Mouse (Mus musculus): ENCODE data around the gene Actr5.
A peak's percentile ranks its signal among the peaks of the same experiment; 100 is the strongest.

Actr5 gene

DNA sequence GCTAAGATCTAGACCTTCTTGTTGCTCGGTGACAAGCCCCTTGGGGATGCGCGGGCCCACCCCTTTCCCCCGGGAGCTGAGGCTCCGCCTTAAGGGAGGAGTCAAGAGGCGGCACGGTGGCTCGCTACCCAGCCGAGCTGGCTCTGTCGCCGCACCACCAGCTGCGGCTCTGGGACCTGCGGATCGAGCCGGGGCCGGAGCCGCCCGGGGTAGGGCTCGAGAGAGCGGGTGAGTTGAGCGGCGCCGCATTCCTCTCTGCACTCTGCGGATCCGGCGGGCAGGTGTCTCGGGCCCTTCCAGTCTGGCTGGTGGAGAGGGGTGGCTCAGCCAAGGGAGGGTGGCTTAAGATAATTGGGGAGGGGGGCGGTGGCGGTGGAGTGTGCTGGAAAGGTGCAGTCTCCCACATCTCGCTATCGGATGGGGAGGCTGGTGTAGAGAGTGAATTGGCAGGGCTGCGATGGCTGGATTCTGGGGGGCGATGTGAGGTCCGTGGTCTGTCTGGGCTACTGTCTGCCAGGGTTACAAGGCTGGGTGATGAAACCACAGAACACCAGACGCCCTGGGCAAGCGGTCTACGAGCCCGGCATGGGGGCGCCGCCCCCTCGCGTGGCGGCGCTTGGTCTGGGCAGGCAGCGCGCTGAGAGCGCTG is 42.5 kb downstream of the Actr5 start:
- peak; percentile 81 to 84 for DNase-seq (ENCODE audit: low spot score in 2 of 2)

DNA sequence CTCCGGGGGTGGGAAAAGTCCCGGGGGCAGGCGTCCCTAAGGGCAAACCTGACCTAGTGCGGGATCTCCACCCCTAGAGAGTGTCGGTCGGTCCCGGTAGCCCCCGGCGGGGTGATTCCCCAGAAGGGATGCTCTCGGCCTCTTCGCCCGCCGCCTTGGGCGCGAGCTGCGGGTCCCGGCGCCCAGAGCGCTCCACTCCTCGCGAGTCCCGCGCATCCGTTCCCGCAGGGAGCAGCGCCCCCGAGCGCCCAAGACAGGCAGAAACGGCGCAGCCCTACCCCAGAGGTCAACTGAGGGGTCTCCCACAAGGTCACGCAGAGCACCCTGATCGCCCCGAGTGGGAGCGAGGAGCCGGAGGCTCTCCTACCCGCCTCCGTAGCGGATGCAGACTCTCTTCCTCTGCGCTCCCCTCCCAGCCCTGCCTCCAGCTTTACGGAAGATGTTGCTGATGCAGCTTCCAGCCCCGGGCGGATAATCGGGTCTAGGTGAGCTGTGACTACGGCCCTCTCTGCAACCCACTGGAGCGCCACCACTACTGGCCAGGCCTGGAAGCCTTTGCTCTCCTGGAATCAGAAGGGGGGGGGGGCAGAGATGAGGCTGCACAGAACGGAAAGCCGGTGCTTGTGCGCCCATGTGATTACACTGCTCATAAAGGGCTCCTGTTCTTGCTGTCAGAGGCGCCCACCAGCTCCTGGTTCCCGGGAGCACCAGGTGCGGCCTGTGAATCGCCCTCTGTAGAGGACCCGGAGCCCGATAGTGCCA is 43.2 kb downstream of the Actr5 start:
- peak; percentile 56 to 68 for DNase-seq (ENCODE audit: low spot score in 2 of 2)

DNA sequence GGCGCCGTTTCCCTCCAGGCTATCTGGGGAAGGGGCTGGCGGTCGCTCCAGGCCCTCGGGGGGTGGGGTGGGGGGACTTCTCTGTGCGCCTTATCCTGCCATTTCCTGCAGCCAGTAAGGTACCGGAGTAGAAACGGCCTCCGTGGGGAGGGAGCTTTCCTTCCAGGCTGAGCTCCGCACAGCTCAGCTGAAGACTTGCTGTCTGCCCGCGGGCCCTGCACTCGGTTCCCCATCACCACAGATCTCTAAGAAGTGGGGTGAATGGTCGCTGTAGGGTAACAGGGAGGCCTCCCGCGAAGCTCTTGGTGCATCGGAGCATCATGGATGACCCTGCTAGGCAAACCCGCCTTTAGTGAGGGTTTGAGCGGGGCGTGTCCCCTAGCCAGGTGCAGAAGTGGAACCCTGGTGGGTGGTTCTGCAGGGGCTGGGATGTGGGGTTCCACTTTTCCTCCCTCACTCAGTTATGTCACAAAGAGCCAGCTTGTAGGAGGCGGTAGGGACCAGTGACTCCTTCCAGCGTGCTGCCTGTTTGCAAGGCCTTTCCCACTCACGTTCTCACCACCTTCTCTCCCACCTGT is 43.8 kb downstream of the Actr5 start:
- DNase-seq (ENCODE audit: low spot score in 2 of 2) = peak in 1 of 2 experiments; percentile 48

DNA sequence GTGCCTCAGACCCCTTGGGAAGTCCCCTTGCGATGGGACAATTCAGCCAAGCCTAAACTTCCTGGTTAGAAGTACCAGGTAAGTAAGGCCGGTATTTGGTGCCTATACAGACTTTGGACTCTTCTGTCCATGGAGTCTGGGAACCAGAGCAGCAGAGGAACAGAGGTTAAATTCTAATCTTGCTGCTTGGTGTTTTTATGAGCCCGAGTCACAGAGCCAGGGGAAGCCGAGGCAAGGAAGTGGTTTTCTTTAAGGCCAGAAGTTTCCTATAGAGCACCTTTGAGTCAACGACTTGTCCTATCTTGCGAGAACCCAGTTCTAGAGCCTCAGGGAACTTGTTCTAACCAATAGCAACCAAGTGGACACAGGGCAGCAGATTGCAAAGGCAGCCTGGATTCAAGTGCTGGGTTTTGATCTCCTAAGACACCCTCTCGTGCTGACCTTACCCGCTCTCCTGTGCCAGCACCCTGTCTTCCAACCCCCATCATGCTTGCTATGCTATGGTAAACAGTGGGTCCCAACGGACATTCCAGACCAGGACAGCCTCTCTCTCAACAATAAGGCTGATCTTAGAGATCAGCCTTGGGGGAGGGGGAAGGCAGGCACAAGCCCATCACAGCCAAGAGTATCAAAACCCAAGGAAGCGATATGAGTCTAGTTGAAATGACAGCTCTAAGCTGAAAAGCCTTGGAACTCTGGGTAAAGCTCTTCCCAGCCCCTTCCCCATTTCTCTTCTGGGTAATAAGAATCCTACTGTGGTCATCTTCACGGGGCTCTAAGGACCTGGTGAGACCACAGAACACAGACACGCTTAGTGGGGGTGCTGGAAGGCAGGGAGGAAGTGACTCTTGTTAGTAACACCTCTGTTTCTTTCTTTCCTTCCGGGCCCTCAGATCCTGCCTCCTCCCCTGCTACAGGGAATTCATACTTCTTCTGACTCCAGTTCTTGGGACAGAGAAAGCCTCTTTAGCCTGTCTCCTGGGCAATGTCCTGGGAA is 44.8 kb downstream of the Actr5 start:
- no peak for DNase-seq (ENCODE audit: low spot score in 2 of 2)

DNA sequence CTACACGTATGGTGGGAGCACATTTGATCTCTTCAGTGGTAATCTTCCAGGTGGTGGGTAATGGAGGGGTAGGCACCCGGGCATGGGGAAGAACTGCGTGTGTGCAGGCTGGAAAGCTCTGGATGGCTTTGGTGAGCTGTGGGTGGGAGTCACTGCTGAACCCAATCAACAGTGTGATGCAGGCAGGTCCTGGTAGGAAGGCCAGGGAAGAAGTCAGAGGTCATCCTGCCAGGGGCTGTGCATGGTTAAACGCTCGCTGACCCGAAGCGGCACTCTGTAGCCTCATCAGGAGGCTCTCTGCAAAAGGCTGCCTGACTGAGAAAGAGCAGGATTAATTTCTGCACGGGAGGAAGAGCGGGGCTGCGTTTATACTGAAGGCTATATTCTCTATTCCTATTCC is 45.9 kb downstream of the Actr5 start:
- DNase-seq (ENCODE audit: low spot score in 2 of 2) = no peak

DNA sequence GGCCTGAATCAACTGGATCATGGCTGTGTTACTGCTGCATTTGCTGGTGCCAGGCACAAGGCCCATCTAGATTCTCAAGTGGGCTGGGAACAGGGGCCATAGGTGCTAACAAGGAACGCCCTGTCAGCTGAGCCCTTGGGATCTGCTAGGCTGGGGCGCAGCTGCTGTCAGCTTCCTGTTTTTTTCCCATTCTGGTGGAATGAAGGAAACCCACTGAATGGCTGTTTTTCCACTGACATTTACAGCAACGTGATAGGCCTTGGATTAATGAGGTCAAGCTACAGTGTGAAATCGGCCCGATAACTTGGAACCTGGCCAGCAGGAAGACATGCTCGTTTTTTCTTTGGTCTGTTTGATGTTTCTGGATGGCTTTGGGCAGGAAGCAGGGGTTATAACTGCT is 48.1 kb downstream of the Actr5 start:
- DNase-seq (ENCODE audit: low spot score in 2 of 2) = no peak

DNA sequence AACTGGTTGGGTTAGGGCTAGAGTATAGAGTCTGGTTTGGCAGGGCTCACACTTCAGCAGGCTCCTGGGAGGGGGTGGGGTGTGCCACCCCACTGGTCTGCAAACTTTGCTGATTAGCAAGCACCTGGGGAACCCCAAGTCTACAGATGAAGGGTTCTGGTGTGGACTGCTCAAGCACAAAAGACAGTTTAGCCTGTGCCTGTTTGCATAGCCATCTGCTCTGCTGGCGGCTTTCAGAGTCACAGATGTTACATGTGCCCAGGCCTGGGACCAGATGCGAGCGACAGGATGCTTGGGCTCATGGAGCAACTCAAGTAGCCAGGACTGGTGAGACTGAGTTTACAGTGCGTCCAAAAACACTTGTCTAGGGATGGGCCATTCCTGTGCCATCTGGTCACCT is 48.8 kb downstream of the Actr5 start:
- DNase-seq (ENCODE audit: low spot score in 2 of 2) = no peak

DNA sequence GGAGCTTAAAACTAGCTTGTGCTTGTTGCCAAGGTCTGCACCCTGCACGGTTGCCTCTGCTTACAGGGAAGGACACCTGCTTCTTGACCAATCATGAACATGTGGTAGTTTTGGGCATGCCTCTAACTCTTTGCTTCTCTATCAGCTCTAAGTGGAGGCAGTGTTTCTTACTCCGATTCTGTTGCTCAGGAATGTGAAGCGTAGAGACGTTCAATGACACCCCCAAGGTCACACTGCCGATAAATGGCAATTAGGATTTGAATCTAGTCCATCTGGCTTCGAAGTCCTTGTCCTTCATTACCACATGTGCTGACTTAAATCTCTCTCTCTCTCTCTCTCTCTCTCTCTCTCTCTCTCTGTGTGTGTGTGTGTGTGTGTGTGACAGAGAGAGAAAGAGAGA is 49.4 kb downstream of the Actr5 start:
- DNase-seq (ENCODE audit: low spot score in 2 of 2) = no peak

DNA sequence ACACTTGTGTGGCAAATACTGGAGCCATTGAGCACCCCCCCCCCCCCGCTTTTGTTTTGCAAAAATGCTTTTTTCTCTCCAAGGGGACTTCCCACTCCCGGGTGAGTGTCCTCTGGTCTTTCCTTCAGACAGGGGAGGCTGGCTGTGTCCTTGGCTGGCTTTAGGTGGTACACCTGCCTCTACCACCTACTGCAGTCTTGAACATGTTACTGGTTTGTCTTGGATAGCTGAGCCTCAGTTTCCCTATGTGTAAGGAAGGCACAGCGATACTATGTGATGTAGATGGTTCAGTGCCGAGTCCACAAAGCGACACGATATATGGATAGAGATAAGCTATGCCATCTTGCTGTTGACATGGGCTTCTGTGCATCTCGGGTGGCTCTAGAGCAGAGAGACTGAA is 50.1 kb downstream of the Actr5 start:
- no peak for DNase-seq (ENCODE audit: low spot score in 2 of 2)

DNA sequence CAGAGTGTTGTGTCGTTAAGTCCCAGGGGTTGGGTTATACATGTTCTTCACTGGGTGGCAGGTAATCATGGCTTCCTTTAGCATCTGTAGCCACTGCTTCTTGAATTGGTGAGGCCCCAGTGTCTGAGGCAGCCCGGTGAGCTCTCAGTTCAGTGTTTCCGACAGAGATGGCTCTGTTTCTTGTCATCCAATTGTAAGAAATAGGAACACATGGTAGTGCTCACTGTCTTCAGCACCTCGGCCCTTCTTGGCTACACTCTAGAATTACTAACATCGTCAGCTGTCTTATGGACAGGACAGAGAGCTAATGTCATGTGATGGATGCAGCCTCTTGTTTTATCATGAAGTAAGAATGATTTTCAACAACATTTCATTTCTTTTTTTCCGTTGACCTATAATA is 50.5 kb downstream of the Actr5 start:
- DNase-seq (ENCODE audit: low spot score in 2 of 2) = no peak

DNA sequence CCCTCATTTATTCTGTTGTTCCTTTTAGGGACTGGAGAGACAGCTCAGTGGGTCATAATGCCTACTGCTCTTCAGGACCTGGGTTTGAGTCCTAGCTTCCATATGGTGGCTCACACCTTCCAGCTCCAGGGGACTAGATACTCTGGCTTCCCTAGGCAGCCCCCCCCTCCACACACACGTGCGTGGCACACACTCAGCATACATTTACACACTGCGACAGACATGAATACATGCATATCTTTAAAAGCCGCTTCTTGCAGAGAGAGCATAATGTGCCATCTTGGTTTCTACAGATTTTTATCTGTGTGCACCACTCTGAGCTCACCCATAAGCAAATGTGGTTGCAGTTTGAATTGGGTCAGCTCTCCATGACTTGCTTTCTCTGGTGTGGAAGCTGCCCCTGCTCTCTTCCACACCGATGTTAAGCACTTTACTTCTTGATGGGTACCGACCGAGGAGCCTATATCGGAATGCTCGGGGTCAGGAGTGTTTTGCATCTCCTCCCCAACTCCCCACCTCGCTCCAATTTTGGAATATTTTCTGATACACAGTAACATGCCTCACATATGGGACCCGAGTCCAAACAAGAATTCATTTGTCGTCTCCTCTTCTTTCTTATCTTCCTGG is 51.3 kb downstream of the Actr5 start:
- no peak for DNase-seq (ENCODE audit: low spot score in 2 of 2)

DNA sequence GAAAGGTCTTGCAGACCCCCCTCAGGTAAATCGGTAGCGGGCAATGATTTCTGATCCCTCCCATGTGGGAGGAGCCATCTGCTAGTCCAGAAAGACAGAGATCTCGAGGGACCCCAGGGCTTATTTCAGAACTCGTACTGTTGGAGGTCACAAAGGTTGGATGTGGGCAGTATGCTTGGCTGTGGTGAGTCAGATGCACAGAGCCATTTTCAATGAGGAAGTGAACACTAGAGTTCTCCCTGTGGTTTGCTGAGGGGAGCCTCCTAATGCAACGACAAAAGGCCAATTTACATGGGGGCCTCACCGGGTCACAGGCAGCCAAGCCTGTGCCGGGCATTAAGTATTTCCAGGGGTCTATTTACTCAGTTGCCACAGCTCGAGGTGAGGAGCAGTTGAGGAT is 53.3 kb downstream of the Actr5 start:
- no peak for DNase-seq (ENCODE audit: low spot score in 2 of 2)

DNA sequence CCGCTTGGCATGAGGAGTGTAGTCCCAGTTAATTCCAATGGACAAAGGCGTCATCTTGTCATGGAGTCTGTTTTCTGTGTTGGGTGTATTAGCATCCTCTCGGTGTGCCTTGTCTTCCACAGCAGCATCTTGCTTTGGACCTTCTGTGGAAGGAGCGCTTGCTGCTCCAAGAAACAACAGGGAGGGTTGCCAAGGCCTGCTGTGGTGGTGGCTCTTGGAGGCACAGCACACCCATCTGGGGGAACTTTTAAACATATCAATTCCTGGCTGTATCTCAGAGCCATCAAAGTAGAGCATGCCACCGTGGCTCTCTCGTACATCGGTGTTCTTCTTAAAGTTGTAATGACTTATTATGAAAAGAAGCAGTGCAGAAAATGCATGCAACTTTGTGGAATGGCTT is 54.4 kb downstream of the Actr5 start:
- no peak for DNase-seq (ENCODE audit: low spot score in 2 of 2)

DNA sequence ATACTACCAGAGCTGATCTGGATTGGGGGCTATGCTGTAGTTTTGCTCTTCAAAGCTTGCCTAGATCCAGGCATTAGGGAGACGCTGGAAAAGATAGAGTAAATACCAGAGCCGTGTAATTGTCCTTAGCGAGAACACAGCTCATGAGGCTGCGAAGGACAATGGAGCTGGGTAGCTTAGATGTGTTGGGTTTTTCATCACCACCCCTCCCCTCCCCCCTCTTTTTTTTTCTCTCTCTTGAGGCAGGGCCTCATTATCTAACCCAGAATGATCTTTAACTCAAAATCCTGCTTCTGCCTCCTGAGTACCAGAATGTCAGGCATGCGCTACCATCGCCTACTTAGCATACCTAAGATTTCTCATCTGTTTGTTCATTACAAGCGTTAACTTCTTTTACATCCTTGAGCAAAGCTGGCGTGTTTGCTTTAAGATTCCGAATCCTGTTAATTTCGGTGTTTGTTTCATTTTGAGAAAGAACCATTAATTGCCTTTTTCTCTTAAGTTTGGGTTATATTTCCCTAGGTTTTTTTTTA is 55.7 kb downstream of the Actr5 start:
- DNase-seq (ENCODE audit: low spot score in 2 of 2) = no peak

DNA sequence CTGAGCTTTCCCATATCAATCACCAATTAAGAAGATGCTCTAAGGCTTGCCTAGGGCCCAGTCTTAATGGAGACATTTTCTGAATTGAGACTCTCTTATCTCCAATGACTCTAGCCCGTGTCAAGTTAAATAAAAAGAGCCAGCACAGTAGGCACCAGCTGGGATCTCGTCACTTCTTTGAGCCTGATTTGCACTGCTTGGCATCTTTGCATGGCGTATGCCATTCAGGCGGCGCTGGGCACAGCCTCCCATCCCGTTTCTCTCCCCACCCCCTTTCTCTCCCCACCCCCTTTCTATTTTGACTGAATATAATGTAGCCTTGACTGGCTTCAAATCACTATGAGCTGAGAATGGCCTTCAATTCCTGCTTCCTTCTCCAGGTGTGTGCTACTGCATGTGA is 57.0 kb downstream of the Actr5 start:
- DNase-seq (ENCODE audit: low spot score in 2 of 2) = no peak

DNA sequence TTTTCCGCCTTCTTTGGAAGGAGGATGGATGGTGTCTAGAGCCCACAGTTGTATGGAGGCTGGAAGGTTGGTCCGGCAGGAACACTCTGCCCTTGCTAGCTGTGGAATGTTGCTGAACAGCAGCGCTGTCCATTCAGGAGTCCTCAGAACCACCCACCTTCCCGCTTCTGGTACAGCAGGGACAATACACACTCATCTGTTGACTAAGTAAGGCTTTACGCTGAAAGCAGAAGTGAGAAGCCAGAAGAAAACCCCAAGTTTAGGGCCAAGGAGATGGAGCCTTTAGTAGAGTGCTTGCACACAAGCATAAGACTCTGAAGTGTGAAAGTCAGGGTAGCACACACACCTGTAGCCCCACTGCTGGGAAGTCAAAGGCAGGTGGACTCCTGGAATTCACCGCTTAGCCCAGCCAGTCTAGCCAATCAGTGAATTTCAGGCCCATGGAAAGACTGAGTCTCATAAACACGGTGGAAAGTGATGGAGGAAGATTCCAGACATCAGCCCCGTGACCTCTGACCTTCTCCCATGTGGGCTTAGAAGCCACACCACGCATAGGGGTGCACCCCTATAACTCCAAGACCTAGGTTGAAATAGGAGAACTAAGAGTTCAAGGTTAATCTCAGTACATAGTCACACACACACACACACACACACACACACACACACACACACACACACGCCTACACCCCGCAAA is 57.8 kb downstream of the Actr5 start:
- no peak for DNase-seq (ENCODE audit: low spot score in 2 of 2)

DNA sequence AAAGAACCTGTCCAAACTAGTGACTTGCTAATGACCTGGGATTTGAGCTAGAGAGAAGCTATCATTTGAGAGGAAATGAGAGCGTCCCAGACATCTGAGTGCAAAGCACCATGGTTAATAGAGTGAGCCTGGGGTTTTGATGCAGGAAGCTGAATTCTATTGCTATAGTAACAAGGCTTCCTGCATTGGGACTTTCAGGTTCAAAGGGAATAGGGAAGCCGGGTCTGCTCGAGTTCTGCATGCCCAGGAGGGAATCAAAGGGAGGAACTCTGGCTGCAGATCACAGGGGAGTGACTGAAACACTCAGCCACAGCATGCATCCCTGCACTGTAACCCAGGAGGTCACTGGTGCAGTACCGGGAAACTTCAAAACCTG is 58.3 kb downstream of the Actr5 start:
- DNase-seq (ENCODE audit: low spot score in 2 of 2) = no peak

DNA sequence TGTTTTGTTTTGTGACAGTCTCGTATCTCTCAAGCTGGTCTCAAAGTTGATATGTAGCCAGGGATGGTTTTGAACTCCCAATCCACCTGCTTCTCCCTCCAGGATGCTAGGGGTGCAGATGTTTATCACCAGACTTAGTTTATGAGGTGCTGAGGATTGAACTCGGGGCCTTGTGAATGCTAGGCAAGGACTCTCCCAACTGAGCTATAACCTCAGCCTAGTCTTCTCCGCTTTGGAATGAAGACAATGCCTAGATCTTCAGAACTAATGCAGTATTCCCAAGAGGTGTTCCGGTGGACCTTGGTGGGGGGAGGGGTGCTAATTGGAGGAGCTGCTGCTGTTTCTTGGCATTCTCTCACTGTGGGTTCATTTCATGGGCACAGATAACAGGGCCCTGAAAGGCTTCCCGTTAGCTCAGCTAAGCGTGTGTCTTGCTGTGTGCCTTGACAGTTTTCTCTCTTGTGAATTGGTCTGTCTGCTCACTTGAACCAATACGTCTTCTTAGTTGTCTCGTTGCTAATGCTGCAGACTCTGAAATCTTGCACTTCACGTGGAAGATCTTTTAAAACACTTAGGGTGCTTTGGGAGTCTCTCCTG is 59.7 kb downstream of the Actr5 start:
- no peak for DNase-seq (ENCODE audit: low spot score in 2 of 2)

DNA sequence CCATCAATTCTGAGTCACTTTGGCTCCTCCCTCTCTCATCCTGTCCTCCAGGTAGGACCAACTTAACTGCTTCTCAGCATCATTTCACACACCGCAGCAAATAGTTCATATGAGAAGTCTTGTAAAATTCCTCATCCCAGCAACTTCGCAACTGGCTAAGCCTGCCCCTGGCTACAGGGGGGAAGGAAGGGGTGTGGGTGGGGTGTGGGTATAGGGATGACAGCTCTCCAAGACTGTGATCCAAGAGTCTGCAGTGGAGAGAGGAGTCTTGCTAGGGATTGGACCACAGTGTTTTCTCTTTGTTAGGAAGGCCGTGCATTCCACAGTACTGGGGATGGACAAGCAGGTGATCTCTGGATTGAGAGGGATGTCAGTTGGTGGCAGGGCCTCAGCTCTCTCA is 60.2 kb downstream of the Actr5 start:
- no peak for DNase-seq (ENCODE audit: low spot score in 2 of 2)

DNA sequence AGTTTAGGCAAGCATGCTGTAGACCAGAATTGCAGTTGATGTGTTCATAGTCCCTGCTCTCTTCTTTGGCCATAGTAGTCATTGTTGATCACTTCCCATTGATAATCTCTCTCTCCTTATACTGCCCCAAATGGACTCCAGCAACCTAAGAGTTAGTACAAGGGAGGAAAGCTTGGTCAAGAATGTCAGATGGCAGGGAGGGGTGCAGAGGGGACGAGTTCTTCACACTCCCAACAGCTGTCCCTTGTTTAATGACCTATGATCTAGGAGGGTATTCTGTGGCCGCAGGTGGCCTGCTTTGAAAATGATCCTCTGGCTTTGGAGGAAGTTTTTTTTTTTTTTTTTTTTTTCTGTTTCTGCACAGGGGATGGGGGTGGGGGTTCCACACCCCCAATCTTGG is 61.7 kb downstream of the Actr5 start:
- DNase-seq (ENCODE audit: low spot score in 2 of 2) = no peak
